Mouse (Mus musculus): Measurements from ENCODE around the gene Cfap61. TPM values are rescaled to one million over a fixed set of nuclear protein-coding genes. Genes with fewer than 3 reads are reported as not detected.
A peak's percentile ranks its signal among the peaks of the same experiment; 100 is the strongest.

Cfap61 gene
- polyA plus RNA-seq, 1 experiment from 2014 or later = not detected

GRCm38 (mm10) chr2:145982317-145983045 is 47.9 kb downstream of the Cfap61 start:
- Histone ChIP-seq H3K27ac (ENCODE audit: low read length) (no peak overlapping the region), H3K36me3 (ENCODE audit: control insufficient read depth, insufficient read depth) (no peaks in the 10 kb centered on the region), H3K4me3 (ENCODE audit: low read depth, low read length) (no peak overlapping the region), H3K27me3 (ENCODE audit: control insufficient read depth, insufficient read depth, low read depth, low read length) (no peaks in the 10 kb centered on the region), H3K4me1 (ENCODE audit: control insufficient read depth, low read depth, low read length) (no peaks in the 10 kb centered on the region), H3K9ac (ENCODE audit: low read depth, low read length) (no peak overlapping the region), H3K9me3 (replicated peaks; ENCODE audit: control insufficient read depth, low read length) (no peaks in the 10 kb centered on the region), H3K4me2 (ENCODE audit: low read depth, low read length) (no peak overlapping the region)
- ATAC-seq (ENCODE audit: low read depth) = no peak
- WGBS (ENCODE audit: insufficient replicate concordance) = 56% methylated on average over 9 of the region's 9 CpGs

DNA sequence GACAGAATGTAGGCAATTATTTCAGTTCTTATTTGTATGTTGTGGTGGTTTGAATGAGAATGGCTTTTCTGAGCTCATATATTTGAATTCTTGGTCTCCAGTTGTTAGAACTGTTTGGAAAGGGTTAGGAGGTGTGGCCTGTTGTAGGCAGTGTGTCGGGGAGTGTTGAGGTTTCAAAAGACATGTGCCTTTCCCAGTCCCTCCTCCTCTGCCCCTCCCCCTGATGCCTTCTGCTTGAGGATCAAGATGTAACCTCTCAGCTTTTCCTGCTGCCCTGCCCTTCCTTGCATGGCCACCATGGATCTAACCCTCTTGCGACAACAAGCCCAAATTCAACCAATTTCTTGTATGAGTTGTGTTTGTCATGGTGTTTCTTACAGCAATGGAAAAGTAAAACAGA is 53.2 kb downstream of the Cfap61 start:
- ATAC-seq (ENCODE audit: low read depth) = no peak

GRCm38 (mm10) chr2:145990446-145990845 is 55.9 kb downstream of the Cfap61 start:
- no peak for ATAC-seq (ENCODE audit: low read depth)
- H3K4me1 ChIP-seq (ENCODE audit: control insufficient read depth, low read depth, low read length) = no peaks in the 10 kb centered on the region

More for the DNA sequence above, 53.2 kb downstream of the Cfap61 start:
- Histone ChIP-seq H3K4me2 (ENCODE audit: low read depth, low read length) (no peak overlapping the region), H3K9ac (ENCODE audit: low read depth, low read length) (no peak overlapping the region), H3K27me3 (ENCODE audit: control insufficient read depth, insufficient read depth, low read depth, low read length) (no peaks in the 10 kb centered on the region), H3K36me3 (ENCODE audit: control insufficient read depth, insufficient read depth) (no peaks in the 10 kb centered on the region), H3K4me1 (ENCODE audit: control insufficient read depth, low read depth, low read length) (no peaks in the 10 kb centered on the region), H3K27ac (ENCODE audit: low read length) (no peak overlapping the region), H3K4me3 (ENCODE audit: low read depth, low read length) (no peak overlapping the region), H3K9me3 (replicated peaks; ENCODE audit: control insufficient read depth, low read length) (no peaks in the 10 kb centered on the region)
- WGBS (ENCODE audit: insufficient replicate concordance) = 66% methylated on average over 2 of the region's 2 CpGs

GRCm38 (mm10) chr2:145996472-145996871 is 61.9 kb downstream of the Cfap61 start:
- H3K9me3 ChIP-seq (replicated peaks; ENCODE audit: control insufficient read depth, low read length) = no peaks in the 10 kb centered on the region
- no peaks in the 10 kb centered on the region for H3K27me3 ChIP-seq (ENCODE audit: control insufficient read depth, insufficient read depth, low read depth, low read length)
- WGBS (ENCODE audit: insufficient replicate concordance) = 42% methylated on average over 4 of the region's 4 CpGs
- H3K4me2 ChIP-seq (ENCODE audit: low read depth, low read length) = no peak overlapping the region
- no peak overlapping the region for H3K27ac ChIP-seq (ENCODE audit: low read length)
- H3K4me1 ChIP-seq (ENCODE audit: control insufficient read depth, low read depth, low read length) = no peaks in the 10 kb centered on the region
- no peak overlapping the region for H3K4me3 ChIP-seq (ENCODE audit: low read depth, low read length)
- H3K36me3 ChIP-seq (ENCODE audit: control insufficient read depth, insufficient read depth) = no peaks in the 10 kb centered on the region
- H3K9ac ChIP-seq (ENCODE audit: low read depth, low read length) = no peak overlapping the region
- no peak for ATAC-seq (ENCODE audit: low read depth)

More at GRCm38 (mm10) chr2:145990446-145990845, 55.9 kb downstream of the Cfap61 start:
- Histone ChIP-seq H3K27me3 (ENCODE audit: control insufficient read depth, insufficient read depth, low read depth, low read length) (no peaks in the 10 kb centered on the region), H3K4me3 (ENCODE audit: low read depth, low read length) (no peak overlapping the region), H3K4me2 (ENCODE audit: low read depth, low read length) (no peak overlapping the region), H3K36me3 (ENCODE audit: control insufficient read depth, insufficient read depth) (no peaks in the 10 kb centered on the region), H3K27ac (ENCODE audit: low read length) (no peak overlapping the region), H3K9me3 (replicated peaks; ENCODE audit: control insufficient read depth, low read length) (no peaks in the 10 kb centered on the region), H3K9ac (ENCODE audit: low read depth, low read length) (no peak overlapping the region)
- WGBS (ENCODE audit: insufficient replicate concordance) = 68% methylated on average over 2 of the region's 2 CpGs

GRCm38 (mm10) chr2:145997956-145998525 is 63.5 kb downstream of the Cfap61 start:
- no peak for ATAC-seq (ENCODE audit: low read depth)
- Histone ChIP-seq H3K9ac (ENCODE audit: low read depth, low read length) (no peak overlapping the region), H3K27ac (ENCODE audit: low read length) (no peak overlapping the region), H3K4me3 (ENCODE audit: low read depth, low read length) (no peak overlapping the region), H3K9me3 (replicated peaks; ENCODE audit: control insufficient read depth, low read length) (no peaks in the 10 kb centered on the region), H3K36me3 (ENCODE audit: control insufficient read depth, insufficient read depth) (no peaks in the 10 kb centered on the region), H3K27me3 (ENCODE audit: control insufficient read depth, insufficient read depth, low read depth, low read length) (no peaks in the 10 kb centered on the region), H3K4me2 (ENCODE audit: low read depth, low read length) (no peak overlapping the region), H3K4me1 (ENCODE audit: control insufficient read depth, low read depth, low read length) (no peaks in the 10 kb centered on the region)
- WGBS (ENCODE audit: insufficient replicate concordance) = 56% methylated on average over 5 of the region's 5 CpGs

DNA sequence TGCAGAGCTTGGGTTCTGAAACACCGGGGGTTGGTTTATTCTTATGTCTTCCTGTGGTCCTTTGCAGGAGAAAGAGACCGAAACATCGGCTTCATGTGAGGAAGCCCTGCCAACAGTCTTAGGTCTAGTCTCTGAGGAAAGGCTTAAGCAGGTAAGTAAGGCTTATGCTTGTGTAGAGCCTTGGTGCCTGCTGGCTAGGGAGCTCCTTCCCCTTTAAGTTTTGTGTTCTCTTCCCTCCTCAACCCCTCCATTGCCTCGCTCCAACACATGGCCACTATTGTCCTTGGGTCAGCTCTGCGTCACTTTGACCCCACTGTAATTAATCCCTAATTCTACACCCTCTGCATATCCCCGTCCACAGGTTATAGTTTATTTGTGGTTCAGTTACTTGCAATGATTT is 74.2 kb downstream of the Cfap61 start:
- no peak overlapping the region for H3K27ac ChIP-seq (ENCODE audit: low read length)
- no peaks in the 10 kb centered on the region for H3K4me1 ChIP-seq (ENCODE audit: control insufficient read depth, low read depth, low read length)
- 72% methylated on average over 6 of the region's 6 CpGs for WGBS (ENCODE audit: insufficient replicate concordance)
- H3K9me3 ChIP-seq (replicated peaks; ENCODE audit: control insufficient read depth, low read length) = no peaks in the 10 kb centered on the region
- no peak for ATAC-seq (ENCODE audit: low read depth)
- H3K4me2 ChIP-seq (ENCODE audit: low read depth, low read length) = no peak overlapping the region
- H3K27me3 ChIP-seq (ENCODE audit: control insufficient read depth, insufficient read depth, low read depth, low read length) = no peaks in the 10 kb centered on the region
- no peak overlapping the region for H3K4me3 ChIP-seq (ENCODE audit: low read depth, low read length)
- H3K36me3 ChIP-seq (ENCODE audit: control insufficient read depth, insufficient read depth) = no peaks in the 10 kb centered on the region
- no peak overlapping the region for H3K9ac ChIP-seq (ENCODE audit: low read depth, low read length)

DNA sequence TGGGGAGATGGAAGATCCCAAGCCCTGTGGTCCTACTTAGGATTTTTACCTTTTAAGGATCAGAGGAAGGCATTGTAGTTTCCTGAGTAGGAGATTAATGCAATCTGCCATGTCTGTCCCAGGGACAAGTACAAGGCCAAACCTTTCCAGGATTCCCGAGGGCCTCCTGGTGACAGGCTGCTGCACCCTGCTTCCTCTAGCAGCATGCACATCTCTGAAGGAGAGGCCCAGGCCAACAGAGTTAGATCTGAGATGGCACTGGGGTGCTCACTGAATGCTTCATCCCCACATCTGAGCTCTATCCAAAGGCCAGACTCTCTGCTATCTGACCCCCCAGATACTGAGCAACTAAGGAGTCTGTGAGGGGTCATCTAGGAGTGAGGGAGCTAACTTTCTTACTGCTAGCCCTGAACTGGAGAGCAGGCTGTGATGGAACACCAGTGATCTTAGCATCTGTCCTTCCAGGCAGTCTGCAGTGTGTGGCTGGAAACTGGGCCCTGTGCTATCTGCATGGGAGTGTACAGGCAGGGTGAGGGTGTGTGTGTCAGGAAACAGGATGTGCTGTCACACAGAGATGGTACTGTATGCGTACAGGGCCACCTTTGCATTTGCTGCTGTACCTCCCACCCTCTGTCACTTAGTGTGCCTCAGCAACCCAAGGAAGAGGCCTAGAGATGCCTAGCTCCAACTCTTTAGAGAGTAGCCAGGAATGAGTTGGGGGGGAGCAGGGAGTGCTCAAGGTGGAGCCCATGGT is 75.2 kb downstream of the Cfap61 start:
- Histone ChIP-seq H3K4me1 (ENCODE audit: control insufficient read depth, low read depth, low read length) (no peaks in the 10 kb centered on the region), H3K4me2 (ENCODE audit: low read depth, low read length) (no peak overlapping the region), H3K27me3 (ENCODE audit: control insufficient read depth, insufficient read depth, low read depth, low read length) (no peaks in the 10 kb centered on the region), H3K27ac (ENCODE audit: low read length) (no peak overlapping the region), H3K36me3 (ENCODE audit: control insufficient read depth, insufficient read depth) (no peaks in the 10 kb centered on the region), H3K4me3 (ENCODE audit: low read depth, low read length) (no peak overlapping the region), H3K9me3 (replicated peaks; ENCODE audit: control insufficient read depth, low read length) (no peaks in the 10 kb centered on the region), H3K9ac (ENCODE audit: low read depth, low read length) (no peak overlapping the region)
- 0 out of 2 replicates have a peak, but pooled peaks have one; percentile 37 for ATAC-seq (ENCODE audit: low read depth)
- 30% methylated on average over 2 of the region's 2 CpGs for WGBS (ENCODE audit: insufficient replicate concordance)

GRCm38 (mm10) chr2:146010816-146011215 is 76.2 kb downstream of the Cfap61 start:
- H3K9me3 ChIP-seq (replicated peaks; ENCODE audit: control insufficient read depth, low read length) = no peaks in the 10 kb centered on the region
- no peak overlapping the region for H3K4me2 ChIP-seq (ENCODE audit: low read depth, low read length)
- no peaks in the 10 kb centered on the region for H3K4me1 ChIP-seq (ENCODE audit: control insufficient read depth, low read depth, low read length)
- H3K4me3 ChIP-seq (ENCODE audit: low read depth, low read length) = no peak overlapping the region
- H3K27ac ChIP-seq (ENCODE audit: low read length) = no peak overlapping the region
- no peaks in the 10 kb centered on the region for H3K27me3 ChIP-seq (ENCODE audit: control insufficient read depth, insufficient read depth, low read depth, low read length)
- no peaks in the 10 kb centered on the region for H3K36me3 ChIP-seq (ENCODE audit: control insufficient read depth, insufficient read depth)
- ATAC-seq (ENCODE audit: low read depth) = peak; percentile 45
- 17% methylated on average over 2 of the region's 2 CpGs for WGBS (ENCODE audit: insufficient replicate concordance)
- no peak overlapping the region for H3K9ac ChIP-seq (ENCODE audit: low read depth, low read length)
